Mouse (Mus musculus) CD4-positive, CD25-positive, alpha-beta regulatory T cell (primary cell): Measurements from ENCODE around the gene Rasl11a. TPM values are rescaled to one million over a fixed set of nuclear protein-coding genes. Genes with fewer than 3 reads are reported as not detected.

Experiments used
- polyA plus RNA-seq: library from polyadenylated mRNA; unstranded; fragments of 100-300 nt; shearing (Covaris generic); gene quantifications from one replicate; pipeline ENCODE4 v1.2.1, GENCODE M21; 2017

Rasl11a gene
- polyA plus RNA-seq, result 1.7 TPM

DNA sequence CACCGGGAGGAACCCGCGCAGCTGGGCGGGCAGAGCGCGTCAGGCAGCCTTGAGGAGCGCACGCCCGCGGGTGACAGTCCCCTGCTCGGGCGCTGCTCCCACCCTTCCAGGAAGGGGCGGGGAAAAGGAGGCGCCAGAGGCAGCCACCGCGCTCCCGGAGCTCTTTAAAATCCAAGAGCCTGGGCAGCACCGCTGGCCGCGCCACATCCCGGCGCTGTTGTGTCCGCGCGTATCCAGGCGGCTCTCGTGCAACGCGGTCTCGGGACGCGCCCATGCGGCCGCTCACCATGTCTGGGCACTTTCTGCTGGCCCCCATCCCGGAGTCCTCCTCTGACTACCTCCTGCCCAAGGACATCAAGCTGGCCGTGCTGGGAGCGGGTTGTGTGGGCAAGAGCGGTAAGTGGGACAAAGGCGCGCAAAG is at the start of gene Rasl11a:
Rasl11a (plus strand) TSS at position 127 of the 421 bp plus-strand sequence.

DNA sequence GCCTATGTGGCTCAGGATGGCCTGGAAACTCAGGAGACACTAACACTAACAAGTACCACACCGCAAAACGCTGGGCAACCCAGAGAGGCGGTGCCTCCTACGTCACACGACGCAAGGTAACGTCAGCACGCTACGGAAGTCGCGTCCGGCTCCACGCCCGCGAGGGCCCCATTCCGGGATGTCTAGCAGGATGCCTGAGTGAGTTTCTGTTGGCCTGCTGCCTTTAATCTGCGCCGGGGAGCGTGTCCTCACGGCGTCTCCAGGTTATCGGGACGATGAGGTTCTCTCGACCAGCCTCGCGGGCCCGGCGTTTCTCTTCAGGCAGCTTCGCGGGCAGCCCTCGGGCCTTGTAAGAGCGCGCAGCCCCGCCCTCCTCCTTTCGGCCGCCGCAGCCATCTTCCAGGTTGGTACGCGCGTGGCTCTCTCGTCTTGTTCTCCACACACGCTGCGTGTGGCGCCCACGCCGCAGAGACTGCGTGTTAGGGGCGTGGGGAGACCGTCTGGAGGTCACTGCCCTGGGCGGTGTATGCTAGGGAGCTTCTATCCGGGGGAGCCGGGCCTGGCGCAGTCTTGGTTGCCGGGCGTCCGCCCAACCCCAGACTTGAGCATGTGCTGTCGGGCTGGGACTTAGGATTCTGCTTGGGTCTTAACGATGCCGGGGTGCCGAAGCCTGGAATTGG is 12.0 kb upstream of the Rasl11a start, which contains the start of gene Rpl21:
Rpl21 (plus strand) TSS at position 122 of the 680 bp plus-strand sequence.

Other genes starting within 250 kb of the Rasl11a start
- gene Usp12, start 50.1 kb upstream of the Rasl11a start, polyA plus RNA-seq, result 22.8 TPM
- gene Rpl21, start 12.2 kb upstream of the Rasl11a start, polyA plus RNA-seq, result 297 TPM
- 125 TPM for gene Gtf3a, start 103.6 kb downstream of the Rasl11a start, polyA plus RNA-seq
- 33.7 TPM for gene Mtif3, start 118.7 kb downstream of the Rasl11a start, polyA plus RNA-seq
- gene Lnx2, start 231.5 kb downstream of the Rasl11a start, polyA plus RNA-seq, result 39.5 TPM
- gene Polr1d, start 232.0 kb downstream of the Rasl11a start, polyA plus RNA-seq, result 143 TPM